Mouse (Mus musculus): ENCODE data around the gene Dppa2. TPM values are rescaled to one million over a fixed set of nuclear protein-coding genes. Genes with fewer than 3 reads are reported as not detected.

Gene Dppa2
- total RNA-seq (2023): not detected in 4 replicates

DNA sequence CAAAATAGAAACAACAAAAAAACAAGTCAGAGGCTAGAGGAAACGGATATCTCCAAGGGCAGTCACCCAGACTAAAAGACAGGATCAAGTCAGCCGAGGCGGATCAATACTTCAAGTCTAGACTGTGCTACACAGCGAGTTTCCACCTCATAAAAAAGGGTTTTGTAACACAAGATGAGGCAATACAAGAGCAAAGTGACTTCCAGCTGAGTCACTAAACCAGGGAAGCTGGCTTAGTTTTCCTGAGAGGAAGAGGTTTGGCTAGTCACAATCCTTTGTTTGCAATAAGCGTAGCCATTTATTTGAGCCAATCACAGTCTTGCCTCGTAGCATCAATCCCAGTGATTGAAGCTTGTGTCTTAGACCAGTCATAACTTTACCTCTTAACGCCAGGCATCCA, at the start of gene Dppa2:
Gene Dppa2, plus strand, starts transcription at position 400 of the 400 bp plus-strand sequence.

DNA sequence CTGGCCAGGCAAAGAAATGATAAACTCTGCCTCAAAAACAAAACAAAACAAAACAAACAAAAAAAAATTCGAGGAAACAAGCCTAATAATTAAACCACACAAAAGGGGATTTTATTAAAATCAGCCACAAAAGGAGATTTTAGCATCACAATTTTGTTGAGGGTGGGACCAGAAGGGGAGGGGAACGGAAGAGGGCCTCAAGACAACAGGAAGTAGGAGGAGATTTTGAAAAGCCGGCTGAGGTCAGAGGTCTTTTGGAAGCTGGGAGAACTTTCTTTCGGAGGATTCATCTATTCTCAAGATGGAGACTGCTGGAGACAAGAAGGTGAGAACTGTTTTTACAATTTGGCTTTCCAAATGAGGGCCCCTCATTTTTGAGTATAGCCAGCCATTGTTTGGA, 20.2 kb upstream of the Dppa2 start, which contains the start of gene Dppa4:
Gene Dppa4, plus strand, starts transcription at position 217 of the 400 bp plus-strand sequence.

Other genes with a start within 250 kb of the Dppa2 start
- not detected in 4 replicates for gene Dppa4, start 20.2 kb upstream of the Dppa2 start, total RNA-seq (2023)
- gene Gm5485, start 108.5 kb downstream of the Dppa2 start, total RNA-seq (2023): not detected in 4 replicates
- not detected in 4 replicates for gene Morc1, start 127.3 kb downstream of the Dppa2 start, total RNA-seq (2023)

All from B cell, adult 62 days (primary cell).